Comparison of ENCODE assay signal across 8 mouse cellular contexts in genomic region chr10:108163021-108163410, GRCm38 (mm10). TPM values are rescaled to one million over a fixed set of nuclear protein-coding genes. Genes with fewer than 3 reads are reported as not detected.
A peak's percentile ranks its signal among the peaks of the same experiment; 100 is the strongest.
DNase-seq lines count a peak whose midpoint lies in the region; ATAC-seq and TF ChIP-seq lines count a peak whose summit lies in the region.

No protein-coding gene starts in this region.

- H3K4me3 ChIP-seq in cortical plate, adult 2 months (ENCODE audit: insufficient read depth, low read length), result peak overlapping the region; percentile 98
- peak overlapping the region; percentile 94 for H3K4me3 ChIP-seq in hindbrain, embryonic 12.5 days
- H3K4me3 ChIP-seq in liver, embryonic 14.5 days (ENCODE audit: insufficient read depth in 1 of 2, low read depth in 2 of 2, low read length in 2 of 2), result peak overlapping the region; percentile 75 to 93
- peak overlapping the region; percentile 58 for H3K4me3 ChIP-seq in olfactory bulb, adult 2 months (ENCODE audit: insufficient read depth, low read depth, low read length)

- no peaks in the 10 kb centered on the region for H3K27me3 ChIP-seq in hindbrain, embryonic 12.5 days
- no peaks in the 10 kb centered on the region for H3K27me3 ChIP-seq in liver, embryonic 14.5 days (ENCODE audit: control insufficient read depth, insufficient read depth, low read length)

- peak overlapping the region; percentile 100 for H3K27ac ChIP-seq in cortical plate, adult 2 months (ENCODE audit: insufficient read depth, low read length)
- H3K27ac ChIP-seq in hindbrain, embryonic 12.5 days, result peak overlapping the region; percentile 99
- H3K27ac ChIP-seq in liver, embryonic 14.5 days, result peak overlapping the region; percentile 60
- H3K27ac ChIP-seq in olfactory bulb, adult 2 months (ENCODE audit: insufficient read depth, low read depth, low read length), result 0 out of 2 replicates have a peak overlapping the region, but pooled peaks have one; percentile 13

- peak; percentile 11; the same call in 1 of the 2 replicates for TF ChIP-seq EP300 in liver, embryonic 14.5 days (IDR thresholded peaks at IDR 0.05; ENCODE audit: low read depth)

- peak overlapping the region; percentile 74 for H3K4me2 ChIP-seq in hindbrain, embryonic 12.5 days (replicated peaks)
- peak overlapping the region; percentile 83 for H3K4me2 ChIP-seq in liver, embryonic 14.5 days (ENCODE audit: low read depth)

- WGBS in hindbrain, embryonic 12.5 days, result under 1% methylated on average over 12 of the region's 12 CpGs
- under 1% methylated on average over 12 of the region's 12 CpGs for WGBS in liver, embryonic 14.5 days (ENCODE audit: insufficient replicate concordance)
- under 1% methylated on average over 12 of the region's 12 CpGs for WGBS in olfactory bulb, adult 2 months

- H3K9ac ChIP-seq in hindbrain, embryonic 12.5 days, result peak overlapping the region; percentile 100
- H3K9ac ChIP-seq in liver, embryonic 14.5 days (replicated peaks), result peak overlapping the region; percentile 96

- peaks cover 2% of the 10 kb centered on the region; the same call in 1 of the 2 replicates for H3K4me1 ChIP-seq in cortical plate, adult 2 months (ENCODE audit: control insufficient read depth, insufficient read depth, low read length)
- peaks cover 20% of the 10 kb centered on the region for H3K4me1 ChIP-seq in hindbrain, embryonic 12.5 days
- peaks cover 0 to 12% of the 10 kb centered on the region in 2 experiments; a peak in 3 of 4 replicates for H3K4me1 ChIP-seq in liver, embryonic 14.5 days (replicated peaks; ENCODE audit: control insufficient read depth in 2 of 2, insufficient read depth in 2 of 2, low read length in 1 of 2)
- peaks cover 3% of the 10 kb centered on the region for H3K4me1 ChIP-seq in olfactory bulb, adult 2 months (ENCODE audit: control insufficient read depth, insufficient read depth, low read length)

- DNase-seq in adrenal gland, adult 2 months, result peak; percentile 51
- no peak for DNase-seq in adrenal gland, postnatal 4 days (ENCODE audit: low spot score in 2 of 2)
- DNase-seq in 3T3-L1 (ENCODE audit: low read depth, low spot score), result peak; percentile 42
- DNase-seq in liver, embryonic 14.5 days (ENCODE audit: low read depth in 3 of 3, low spot score in 3 of 3), result no peak

- TF ChIP-seq CTCF in cortical plate, adult 2 months (IDR thresholded peaks at IDR 0.05; ENCODE audit: extremely low read depth, insufficient read depth, low read length), result no peak
- no peak for TF ChIP-seq CTCF in liver, embryonic 14.5 days (IDR thresholded peaks at IDR 0.05; ENCODE audit: low read depth)
- TF ChIP-seq CTCF in olfactory bulb, adult 2 months (IDR thresholded peaks at IDR 0.05; ENCODE audit: insufficient read depth, low read depth, low read length), result no peak

- H3K36me3 ChIP-seq in hindbrain, embryonic 12.5 days, result no peaks in the 10 kb centered on the region
- H3K36me3 ChIP-seq in liver, embryonic 14.5 days (replicated peaks; ENCODE audit: control insufficient read depth, insufficient read depth, low read depth), result no peaks in the 10 kb centered on the region

- H3K9me3 ChIP-seq in hindbrain, embryonic 12.5 days (replicated peaks), result no peaks in the 10 kb centered on the region
- no peaks in the 10 kb centered on the region for H3K9me3 ChIP-seq in liver, embryonic 14.5 days (ENCODE audit: control insufficient read depth, low read length)

- no peak for TF ChIP-seq POLR2A in cortical plate, adult 2 months (IDR thresholded peaks at IDR 0.05; ENCODE audit: extremely low read depth, insufficient read depth, low read length)
- no peak for TF ChIP-seq POLR2A in olfactory bulb, adult 2 months (IDR thresholded peaks at IDR 0.05; ENCODE audit: insufficient read depth, low read depth, low read length)

- ATAC-seq in hindbrain, embryonic 12.5 days (ENCODE audit: low FRiP score), result no peak
- ATAC-seq in liver, embryonic 14.5 days (ENCODE audit: insufficient read depth), result no peak
- ATAC-seq in frontal cortex, adult (ENCODE audit: low TSS enrichment), result no peak

RNA-seq across cellular contexts. Expression of gene Ppp1r12a, which starts 1.0 kb away (rescaled TPM):
- 100 to 1,000 TPM in 1 of 2 experiments, 10 to 100 TPM in 1; 84.0 to 110 TPM for total RNA-seq in adrenal gland, adult 2 months (2021)
- polyA plus RNA-seq in adrenal gland, adult 2 months (2012; rRNA removed), result 6.7 and 8.5 TPM in 2 replicates
- 100 to 1,000 TPM; 112 to 122 TPM for total RNA-seq in adrenal gland, postnatal 4 days (2021)
- 86.8 and 88.8 TPM in 2 replicates for polyA plus RNA-seq in cortical plate, adult 2 months (2012; rRNA removed)
- 88.6 and 93.0 TPM in 2 replicates for polyA plus RNA-seq in hindbrain, embryonic 12.5 days (2016; fragmentation: Nextera tagmentation; extraction: Ambion mirVana)
- 13.2 and 18.7 TPM in 2 replicates for polyA plus RNA-seq in liver, embryonic 14.5 days (2012; rRNA removed)
- 27.2 and 32.5 TPM in 2 replicates for polyA plus RNA-seq in liver, embryonic 14.5 days (2014; fragmentation: Nextera tagmentation; extraction: Ambion mirVana)
- 106 and 194 TPM in 2 replicates for polyA plus RNA-seq in olfactory bulb, adult 2 months (2012; ENCODE audit: insufficient read depth, insufficient read length, low replicate concordance, missing spikeins)

Comparison
In these comparisons a context has a peak if more than half of its experiments do, and no peak if none do; other contexts are left out.
1. DNase-seq: peak in adrenal gland, adult 2 months (single experiment) and 3T3-L1 (single experiment); none in adrenal gland, postnatal 4 days (0 of 2) and liver, embryonic 14.5 days (0 of 3).
2. H3K27ac ChIP-seq: peak in every context shown above with its lines; median percentile 100 in cortical plate, adult 2 months; 99 in hindbrain, embryonic 12.5 days; 60 in liver, embryonic 14.5 days; 13 in olfactory bulb, adult 2 months.
3. Peak in every context shown above with its lines, with median percentiles within 50 percentile points of each other: H3K4me3 ChIP-seq.